Mouse (Mus musculus) bone marrow, adult 2 months (tissue): ENCODE results near the gene Ubqln1.

ENCODE experiments used
- CTCF ChIP-seq: fragments of 200-500 bp; IDR thresholded peaks from 2 replicates; pipeline ENCODE4 v1.5.1; 2011; ENCODE audit warnings: low read length, control low read depth; ENCODE audit not compliant: control insufficient read depth, insufficient read depth
- POLR2A ChIP-seq: fragments of 200-500 bp; IDR thresholded peaks from 2 replicates; pipeline ENCODE4 v1.6.1; 2011; ENCODE audit warnings: low read depth, mild to moderate bottlenecking, control low read depth, low read length, borderline replicate concordance; ENCODE audit not compliant: control insufficient read depth

GRCm38 (mm10) chr13:58232070-58232469 is 16.6 kb upstream of the Ubqln1 start:
- no peak for TF ChIP-seq CTCF
- TF ChIP-seq POLR2A = no peak
